Mouse (Mus musculus) neural tube, embryonic 12.5 days (tissue): ENCODE results near the gene Limch1. TPM values are rescaled to one million over a fixed set of nuclear protein-coding genes. Genes with fewer than 3 reads are reported as not detected.

ENCODE experiments used
- ATAC-seq: fragments of 200-750 bp; cut with Nextera tagmentation; 2 replicates; pipeline ENCODE4 v1.8.0; 2017; ENCODE audit warnings: low read depth, mild to moderate bottlenecking, moderate TSS enrichment, moderate library complexity; ENCODE audit not compliant: low FRiP score
- H3K27ac ChIP-seq: fragments of 300-500 bp; sonication (generic); 2 replicates; pipeline ENCODE4 v1.5.1; 2016
- H3K27me3 ChIP-seq: fragments of 300-500 bp; sonication (generic); replicated peaks from 2 replicates; pipeline ENCODE4 v1.6.1; 2016; ENCODE audit warnings: mild to moderate bottlenecking
- H3K36me3 ChIP-seq: fragments of 300-500 bp; sonication (generic); 2 replicates; pipeline ENCODE4 v1.6.1; 2016; ENCODE audit warnings: mild to moderate bottlenecking
- H3K4me1 ChIP-seq: fragments of 300-500 bp; sonication (generic); 2 replicates; pipeline ENCODE4 v1.6.1; 2016
- H3K4me2 ChIP-seq: fragments of 300-500 bp; sonication (generic); replicated peaks from 2 replicates; pipeline ENCODE4 v1.6.1; 2016; ENCODE audit warnings: mild to moderate bottlenecking
- H3K4me3 ChIP-seq: fragments of 300-500 bp; sonication (generic); 2 replicates; pipeline ENCODE4 v1.5.1; 2016
- H3K9ac ChIP-seq: fragments of 300-500 bp; sonication (generic); 2 replicates; pipeline ENCODE4 v1.6.1; 2016; ENCODE audit warnings: mild to moderate bottlenecking
- H3K9me3 ChIP-seq: fragments of 300-500 bp; sonication (generic); 2 replicates; pipeline ENCODE4 v1.6.1; 2016; ENCODE audit warnings: mild to moderate bottlenecking
- WGBS: fragments of 180-500 bp; shearing (Covaris S2); methylation state at CpG from one replicate; pipeline ENCODE4 v1.1.7; 2016; 5-methylcytosine and 5-hydroxymethylcytosine counted together
- polyA plus RNA-seq: library from polyadenylated mRNA; unstranded; fragments of >200 nt; fragmentation: Nextera tagmentation; extraction: Ambion mirVana; gene quantifications from 2 replicates; pipeline ENCODE4 v1.2.1, GENCODE M21; 2016

The Limch1 gene
- polyA plus RNA-seq, 1 experiment from 2014 or later: 59.8 TPM

DNA sequence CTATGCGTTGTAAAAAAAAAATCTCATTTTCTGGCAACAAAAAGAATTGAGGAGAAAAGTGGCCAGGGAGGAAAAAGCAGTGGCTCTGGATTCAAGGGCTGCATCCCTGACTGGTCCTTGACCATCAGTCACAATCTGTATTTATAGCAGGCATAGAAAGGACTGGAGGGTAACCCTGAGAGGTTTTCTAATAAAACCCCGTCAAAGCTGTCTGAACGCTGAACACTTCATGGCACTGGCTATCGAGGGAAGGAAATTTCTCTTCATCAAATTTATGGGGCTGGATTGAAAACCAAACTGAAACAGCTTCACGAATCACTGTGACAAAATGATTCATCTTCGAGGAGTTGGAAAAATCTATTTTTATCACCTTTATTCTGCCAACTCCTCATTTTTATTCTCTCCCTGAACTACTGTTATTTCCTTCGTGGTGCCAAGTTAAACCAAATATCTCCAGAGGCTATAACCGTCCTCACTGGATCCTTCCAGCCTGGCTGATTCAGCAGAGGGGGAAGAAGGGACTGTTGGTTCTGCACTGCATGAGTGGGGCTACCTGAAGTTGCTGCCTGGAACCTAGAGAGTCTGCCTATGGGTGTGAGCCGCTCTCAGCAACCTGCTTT, 153.3 kb downstream of the Limch1 start:
- no peak for ATAC-seq
- Histone ChIP-seq H3K27ac (no peak overlapping the region), H3K36me3 (no peaks in the 10 kb centered on the region)

GRCm38 (mm10) chr5:66901116-66901515, 155.5 kb downstream of the Limch1 start:
- no peak overlapping the region for H3K9ac ChIP-seq
- no peaks in the 10 kb centered on the region for H3K27me3 ChIP-seq
- H3K27ac ChIP-seq: no peak overlapping the region
- H3K9me3 ChIP-seq: no peaks in the 10 kb centered on the region
- 95% methylated on average over 4 of the region's 4 CpGs for WGBS
- no peak overlapping the region for H3K4me2 ChIP-seq
- no peaks in the 10 kb centered on the region for H3K4me1 ChIP-seq
- H3K36me3 ChIP-seq: no peaks in the 10 kb centered on the region
- no peak overlapping the region for H3K4me3 ChIP-seq
- ATAC-seq: no peak

More for the DNA sequence above, 153.3 kb downstream of the Limch1 start:
- WGBS: 80% methylated on average over 9 of the region's 9 CpGs
- H3K4me2 ChIP-seq: no peak overlapping the region
- no peak overlapping the region for H3K9ac ChIP-seq
- no peaks in the 10 kb centered on the region for H3K4me1 ChIP-seq
- H3K9me3 ChIP-seq: no peaks in the 10 kb centered on the region
- H3K27me3 ChIP-seq: no peaks in the 10 kb centered on the region
- no peak overlapping the region for H3K4me3 ChIP-seq

- Histone ChIP-seq H3K4me3 (no peak overlapping the region), H3K4me2 (no peak overlapping the region), H3K4me1 (no peaks in the 10 kb centered on the region), H3K36me3 (no peaks in the 10 kb centered on the region), H3K27me3 (no peaks in the 10 kb centered on the region), H3K27ac (no peak overlapping the region), H3K9me3 (no peaks in the 10 kb centered on the region), H3K9ac (no peak overlapping the region)
- WGBS: 62% methylated on average over 6 of the region's 6 CpGs
- ATAC-seq: no peak
These were observed 159.2 kb downstream of the Limch1 start for GRCm38 (mm10) chr5:66904835-66905234.

- Histone ChIP-seq H3K27ac (no peak overlapping the region), H3K4me1 (no peaks in the 10 kb centered on the region; the same call in 1 of the 2 replicates), H3K27me3 (no peaks in the 10 kb centered on the region), H3K9ac (no peak overlapping the region), H3K9me3 (no peaks in the 10 kb centered on the region), H3K4me3 (no peak overlapping the region), H3K36me3 (no peaks in the 10 kb centered on the region), H3K4me2 (no peak overlapping the region)
- no peak for ATAC-seq
- 89% methylated on average over 9 of the region's 9 CpGs for WGBS
These were observed 163.3 kb downstream of the Limch1 start for GRCm38 (mm10) chr5:66908883-66909282.

GRCm38 (mm10) chr5:66909962-66910361, 164.3 kb downstream of the Limch1 start:
- ATAC-seq: no peak
- Histone ChIP-seq H3K9ac (no peak overlapping the region), H3K27me3 (no peaks in the 10 kb centered on the region), H3K9me3 (no peaks in the 10 kb centered on the region), H3K4me1 (no peaks in the 10 kb centered on the region; the same call in 1 of the 2 replicates), H3K4me2 (no peak overlapping the region), H3K4me3 (no peak overlapping the region), H3K36me3 (no peaks in the 10 kb centered on the region), H3K27ac (no peak overlapping the region)
- 75% methylated on average over 2 of the region's 2 CpGs for WGBS

GRCm38 (mm10) chr5:66910610-66911009, 165.0 kb downstream of the Limch1 start:
- Histone ChIP-seq H3K27me3 (no peaks in the 10 kb centered on the region), H3K4me2 (no peak overlapping the region), H3K4me1 (no peaks in the 10 kb centered on the region; the same call in 1 of the 2 replicates), H3K9ac (no peak overlapping the region), H3K36me3 (no peaks in the 10 kb centered on the region), H3K27ac (no peak overlapping the region), H3K4me3 (no peak overlapping the region), H3K9me3 (no peaks in the 10 kb centered on the region)
- 98% methylated on average over 9 of the region's 9 CpGs for WGBS
- no peak for ATAC-seq

DNA sequence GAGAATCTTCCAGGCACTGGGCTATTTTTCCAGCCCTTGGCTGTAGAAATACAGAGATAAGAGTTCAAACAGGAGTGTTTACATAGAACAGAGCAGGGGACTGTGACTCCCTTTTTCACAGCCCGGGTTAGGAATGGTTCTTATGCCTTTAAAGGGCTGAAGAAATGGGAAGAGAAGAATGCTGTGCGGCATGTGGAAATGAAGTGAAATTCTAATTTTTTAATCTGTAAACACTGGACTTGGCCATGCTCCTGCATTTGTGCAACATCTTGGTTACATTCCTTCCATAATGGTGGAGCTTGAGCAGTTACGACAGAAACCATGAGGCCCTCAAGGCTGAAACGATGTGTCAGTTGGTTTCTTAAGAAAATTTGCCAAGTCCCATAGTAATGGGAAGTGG, 165.4 kb downstream of the Limch1 start:
- no peak overlapping the region for H3K27ac ChIP-seq
- ATAC-seq: no peak
- H3K9ac ChIP-seq: no peak overlapping the region
- no peaks in the 10 kb centered on the region for H3K36me3 ChIP-seq
- no peaks in the 10 kb centered on the region for H3K9me3 ChIP-seq
- no peak overlapping the region for H3K4me3 ChIP-seq
- H3K27me3 ChIP-seq: no peaks in the 10 kb centered on the region
- H3K4me2 ChIP-seq: no peak overlapping the region
- 98% methylated on average over 4 of the region's 4 CpGs for WGBS
- H3K4me1 ChIP-seq: no peaks in the 10 kb centered on the region; the same call in 1 of the 2 replicates

DNA sequence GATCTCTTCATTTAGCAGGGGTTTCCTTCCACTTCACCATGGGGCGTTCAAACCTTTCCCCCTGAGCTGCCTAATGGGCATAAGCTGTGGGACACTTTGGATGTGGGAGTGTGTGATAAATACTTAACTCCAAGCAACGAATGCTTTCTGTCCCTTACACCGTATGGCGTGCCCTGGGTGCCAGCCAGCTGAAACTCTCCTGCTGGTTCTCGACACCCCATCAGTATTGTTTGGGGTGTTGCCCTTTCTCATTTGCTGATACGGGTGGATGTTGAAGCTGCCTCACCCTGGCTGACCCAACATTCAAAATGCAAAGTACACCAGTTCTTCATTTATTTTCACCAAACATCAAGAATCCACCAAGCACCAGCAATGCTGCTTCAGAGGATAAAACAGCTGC, 168.2 kb downstream of the Limch1 start:
- no peak for ATAC-seq
- WGBS: 81% methylated on average over 6 of the region's 6 CpGs
- H3K27ac ChIP-seq: no peak overlapping the region

DNA sequence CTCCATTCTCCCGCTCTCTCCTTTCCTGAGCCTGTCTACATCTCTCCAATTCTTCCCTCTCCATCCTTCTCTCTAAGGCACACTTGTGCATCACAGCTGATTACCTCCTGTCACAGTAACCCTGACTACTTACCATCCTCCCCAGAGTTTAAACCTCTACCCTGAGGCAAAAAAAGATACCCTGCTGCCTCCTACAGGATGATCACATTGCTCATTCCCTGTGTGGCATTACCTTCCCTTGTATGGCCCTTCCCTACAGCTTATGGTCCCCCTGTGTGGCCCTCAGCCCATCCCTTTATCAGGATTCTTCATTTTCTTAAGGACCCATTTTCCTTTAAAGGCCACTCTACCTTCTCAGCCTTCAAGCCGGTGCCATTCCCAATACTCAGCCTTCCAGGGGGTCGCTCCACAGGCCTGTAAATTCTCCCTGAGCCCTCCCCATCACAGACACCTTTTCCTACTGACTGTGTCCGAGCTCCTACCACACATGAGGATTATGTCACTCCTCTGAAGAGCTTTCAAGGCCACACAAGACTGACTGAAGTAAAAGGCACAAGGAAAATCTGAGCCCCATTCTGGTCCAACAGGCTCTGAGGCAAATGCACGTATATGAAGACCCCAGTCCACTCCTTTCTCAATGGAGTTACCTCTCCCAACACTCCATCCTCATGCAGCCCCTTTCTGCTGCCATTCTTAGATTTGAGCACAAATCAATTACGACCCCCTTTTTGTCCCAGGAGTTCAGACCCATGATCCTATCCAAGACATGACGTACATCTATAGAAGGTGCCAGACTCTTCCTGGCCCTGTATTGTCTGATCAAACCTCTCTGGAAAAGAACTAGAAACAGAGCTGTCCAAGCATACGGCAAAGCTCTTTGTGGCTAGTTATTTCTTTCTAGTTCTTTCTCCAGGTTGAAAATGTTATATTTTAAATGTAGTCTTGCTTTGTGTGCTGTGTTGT, 172.0 kb downstream of the Limch1 start:
- Histone ChIP-seq H3K4me1 (peaks cover 29% of the 10 kb centered on the region), H3K27me3 (no peaks in the 10 kb centered on the region)
- 56% methylated on average over 8 of the region's 8 CpGs for WGBS

More for the DNA sequence above, 168.2 kb downstream of the Limch1 start:
- no peaks in the 10 kb centered on the region for H3K27me3 ChIP-seq
- no peak overlapping the region for H3K4me2 ChIP-seq
- H3K9me3 ChIP-seq: no peaks in the 10 kb centered on the region
- H3K4me1 ChIP-seq: peaks cover 18% of the 10 kb centered on the region
- H3K9ac ChIP-seq: no peak overlapping the region
- H3K4me3 ChIP-seq: no peak overlapping the region
- H3K36me3 ChIP-seq: no peaks in the 10 kb centered on the region

GRCm38 (mm10) chr5:66918316-66919305, 173.0 kb downstream of the Limch1 start:
- WGBS: 16% methylated on average over 11 of the region's 11 CpGs
- peak overlapping the region; percentile 65; the same call in 1 of the 2 replicates for H3K27ac ChIP-seq
- H3K9ac ChIP-seq: no peak overlapping the region
- H3K4me3 ChIP-seq: no peak overlapping the region
- ATAC-seq: peak; percentile 94
- no peaks in the 10 kb centered on the region for H3K36me3 ChIP-seq
- H3K4me2 ChIP-seq: peak overlapping the region; percentile 44
- no peaks in the 10 kb centered on the region for H3K27me3 ChIP-seq
- peaks cover 31% of the 10 kb centered on the region for H3K4me1 ChIP-seq
- no peaks in the 10 kb centered on the region for H3K9me3 ChIP-seq

More for the DNA sequence above, 172.0 kb downstream of the Limch1 start:
- Histone ChIP-seq H3K9ac (no peak overlapping the region), H3K36me3 (no peaks in the 10 kb centered on the region), H3K4me2 (no peak overlapping the region), H3K4me3 (no peak overlapping the region), H3K9me3 (no peaks in the 10 kb centered on the region), H3K27ac (peak overlapping the region; percentile 65; the same call in 1 of the 2 replicates)
- ATAC-seq: peak; percentile 46

DNA sequence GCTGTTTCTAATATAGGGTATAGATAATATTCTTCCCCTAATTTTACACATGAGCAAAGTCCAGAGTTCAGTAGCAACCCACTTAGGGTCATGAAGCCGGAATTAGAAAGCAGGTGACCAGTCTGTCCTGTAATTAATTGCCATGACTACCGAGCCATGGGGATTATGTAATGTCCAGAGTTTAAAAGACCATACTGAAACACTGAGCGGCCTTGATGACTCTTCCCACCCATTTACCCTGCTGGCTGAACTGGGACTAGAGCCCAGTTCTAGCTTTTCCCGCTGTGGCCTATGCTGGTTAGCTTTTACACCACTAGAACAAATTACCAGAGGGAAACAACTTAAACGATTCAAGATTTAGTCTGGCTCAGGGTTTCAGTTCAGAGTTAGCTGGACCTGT, 177.0 kb downstream of the Limch1 start:
- Histone ChIP-seq H3K4me2 (no peak overlapping the region), H3K27ac (no peak overlapping the region), H3K9ac (no peak overlapping the region), H3K9me3 (no peaks in the 10 kb centered on the region), H3K4me1 (peaks cover 20% of the 10 kb centered on the region), H3K36me3 (no peaks in the 10 kb centered on the region), H3K4me3 (no peak overlapping the region), H3K27me3 (no peaks in the 10 kb centered on the region)
- 76% methylated on average over 5 of the region's 5 CpGs for WGBS
- no peak for ATAC-seq
